Mouse (Mus musculus) embryonic facial prominence, embryonic 15.5 days (tissue): Measurements from ENCODE around the gene Rpl22. TPM values are rescaled to one million over a fixed set of nuclear protein-coding genes. Genes with fewer than 3 reads are reported as not detected.

Experiments
- ATAC-seq: fragments of 200-750 bp; cut with Nextera tagmentation; 2 replicates; pipeline ENCODE4 v1.8.0; 2017; ENCODE audit warnings: low read depth, moderate TSS enrichment; ENCODE audit not compliant: insufficient number of reproducible peaks, low FRiP score, low TSS enrichment
- H3K27ac ChIP-seq: fragments of 300-500 bp; sonication (generic); replicated peaks from 2 replicates; pipeline ENCODE4 v1.5.1; 2015; ENCODE audit warnings: mild to moderate bottlenecking, inconsistent platforms
- H3K27me3 ChIP-seq: fragments of 300-500 bp; sonication (generic); 2 replicates; pipeline ENCODE4 v1.6.1; 2015; ENCODE audit warnings: inconsistent platforms
- H3K36me3 ChIP-seq: fragments of 300-500 bp; sonication (generic); 2 replicates; pipeline ENCODE4 v1.6.1; 2015; ENCODE audit warnings: mild to moderate bottlenecking, inconsistent platforms
- H3K4me1 ChIP-seq: fragments of 300-500 bp; sonication (generic); 2 replicates; pipeline ENCODE4 v1.6.1; 2015; ENCODE audit warnings: inconsistent platforms
- H3K4me2 ChIP-seq: fragments of 300-500 bp; sonication (generic); replicated peaks from 2 replicates; pipeline ENCODE4 v1.6.1; 2015; ENCODE audit warnings: mild to moderate bottlenecking, inconsistent platforms
- H3K4me3 ChIP-seq: fragments of 300-500 bp; sonication (generic); replicated peaks from 2 replicates; pipeline ENCODE4 v1.5.1; 2015; ENCODE audit warnings: mild to moderate bottlenecking, inconsistent platforms
- H3K9ac ChIP-seq: fragments of 300-500 bp; sonication (generic); 2 replicates; pipeline ENCODE4 v1.6.1; 2015; ENCODE audit warnings: inconsistent platforms
- H3K9me3 ChIP-seq: fragments of 300-500 bp; sonication (generic); replicated peaks from 2 replicates; pipeline ENCODE4 v1.6.1; 2016; ENCODE audit warnings: inconsistent platforms
- WGBS: fragments of 180-500 bp; shearing (Covaris S2); methylation state at CpG from one replicate; pipeline ENCODE4 v1.1.7; 2015; 5-methylcytosine and 5-hydroxymethylcytosine counted together
- polyA plus RNA-seq: library from polyadenylated mRNA; unstranded; fragments of >200 nt; fragmentation: Nextera tagmentation; extraction: Ambion mirVana; gene quantifications from 2 replicates; pipeline ENCODE4 v1.2.1, GENCODE M21; 2015

The Rpl22 gene
- 342 and 365 TPM in 2 replicates for polyA plus RNA-seq

DNA sequence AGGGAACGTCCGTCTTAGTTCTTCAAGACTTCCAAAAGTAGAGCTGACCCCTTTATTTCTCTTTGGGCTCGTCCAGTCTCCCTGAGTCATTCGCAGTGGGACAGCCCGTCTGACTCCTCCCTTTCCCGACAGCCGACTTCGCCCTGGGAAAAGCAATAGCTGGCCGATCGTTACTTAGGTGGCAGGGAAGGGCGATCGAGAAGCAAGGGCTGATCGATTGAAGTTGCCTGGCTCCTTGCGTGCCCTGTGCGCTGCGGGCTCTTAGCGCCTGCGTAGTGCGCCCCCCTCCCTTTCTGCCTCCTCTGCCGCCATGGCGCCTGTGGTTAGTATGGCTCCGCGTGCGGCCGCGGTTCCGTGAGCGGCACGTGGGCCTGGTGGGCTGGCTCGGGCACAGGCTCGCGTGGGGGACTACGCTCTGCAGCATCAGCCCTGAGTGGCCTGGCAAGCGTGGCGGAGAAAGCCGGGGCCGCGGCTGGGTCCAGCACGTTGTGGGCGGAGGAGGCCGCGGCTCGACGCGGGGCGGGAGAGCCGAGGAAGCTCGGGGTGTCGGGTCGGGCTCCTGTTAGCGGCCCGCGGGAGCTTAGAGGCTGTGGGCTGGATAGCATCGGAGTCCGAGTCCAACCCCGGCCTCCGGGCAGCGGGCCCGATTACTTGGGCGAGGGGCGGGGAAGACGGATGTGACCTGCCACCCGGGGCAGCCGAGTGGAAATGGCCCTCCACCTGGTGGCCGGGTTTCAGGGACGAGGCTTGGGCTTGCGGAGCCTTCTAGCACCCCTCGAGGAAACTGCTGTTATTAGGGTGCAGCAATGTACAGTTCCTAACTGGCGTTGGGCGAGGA, at the start of gene Rpl22:
TSS of gene Rpl22 (plus strand) at position 169 of the 838 bp plus-strand sequence.
- peak within 1 kb of the TSS; percentile 80 for H3K27ac ChIP-seq
- H3K9me3 ChIP-seq: no peaks in the 10 kb centered on the region
- peak within 1 kb of the TSS; percentile 100 for H3K4me3 ChIP-seq
- peak; percentile 96 for ATAC-seq
- H3K36me3 ChIP-seq: peaks cover 27% of the 10 kb centered on the region
- H3K9ac ChIP-seq: peak within 1 kb of the TSS; percentile 97
- under 1% methylated on average over 67 of the region's 70 CpGs for WGBS
- no peaks in the 10 kb centered on the region for H3K27me3 ChIP-seq
- peak within 1 kb of the TSS; percentile 59 for H3K4me2 ChIP-seq
- peaks cover 13% of the 10 kb centered on the region for H3K4me1 ChIP-seq

DNA sequence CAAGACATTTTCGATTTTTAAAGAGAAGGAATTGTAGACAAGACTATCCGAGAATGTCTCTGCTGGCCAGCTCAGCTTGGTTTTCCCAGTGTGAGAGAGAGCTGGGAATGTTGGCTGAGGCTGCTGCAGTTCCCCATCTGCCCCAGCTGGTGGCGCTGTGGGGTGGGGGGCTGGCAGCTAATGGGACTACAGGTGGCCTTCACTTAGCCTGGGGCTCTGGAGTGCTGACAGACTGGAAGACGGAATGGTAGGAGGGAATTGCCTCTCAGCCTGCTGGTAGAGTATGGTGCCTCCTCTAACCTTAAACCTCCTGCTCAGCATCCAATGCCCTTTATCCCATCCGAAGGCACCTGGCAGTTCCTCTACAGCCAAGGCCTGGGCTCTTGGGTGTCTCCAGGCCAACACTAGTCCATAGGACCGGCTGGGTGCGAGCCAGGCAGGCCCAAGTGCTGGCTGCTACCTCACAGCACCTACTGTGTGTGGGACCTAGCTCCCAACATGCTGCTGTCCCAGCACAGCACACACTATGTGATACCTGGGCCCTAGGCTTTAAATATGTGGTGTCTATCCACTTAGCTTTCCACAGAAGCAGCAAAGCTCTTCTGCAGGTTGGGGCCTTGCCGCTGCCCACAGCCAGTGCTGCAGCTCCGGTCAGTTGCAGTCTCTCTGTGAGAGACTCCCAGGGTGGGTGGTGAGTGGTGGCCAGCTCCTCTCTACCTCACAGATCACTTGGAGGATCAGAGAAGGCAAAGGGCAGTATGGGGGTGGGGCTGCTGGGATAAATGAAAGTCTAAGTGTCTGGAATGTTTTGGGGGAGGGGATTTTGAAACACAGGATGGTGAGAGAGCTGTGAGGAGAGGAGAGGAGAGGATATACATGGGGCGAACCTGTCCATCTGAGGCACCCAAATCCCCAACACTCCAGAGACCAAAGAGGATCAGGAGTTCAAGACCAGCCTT, 48.9 kb upstream of the Rpl22 start:
- Histone ChIP-seq H3K36me3 (peaks cover 4% of the 10 kb centered on the region; the same call in 1 of the 2 replicates), H3K4me3 (no peak overlapping the region), H3K4me1 (peaks cover 48% of the 10 kb centered on the region), H3K9ac (no peak overlapping the region), H3K4me2 (no peak overlapping the region), H3K9me3 (no peaks in the 10 kb centered on the region), H3K27me3 (peaks cover 28% of the 10 kb centered on the region), H3K27ac (no peak overlapping the region)
- no peak for ATAC-seq
- 51% methylated on average over 10 of the region's 10 CpGs for WGBS

DNA sequence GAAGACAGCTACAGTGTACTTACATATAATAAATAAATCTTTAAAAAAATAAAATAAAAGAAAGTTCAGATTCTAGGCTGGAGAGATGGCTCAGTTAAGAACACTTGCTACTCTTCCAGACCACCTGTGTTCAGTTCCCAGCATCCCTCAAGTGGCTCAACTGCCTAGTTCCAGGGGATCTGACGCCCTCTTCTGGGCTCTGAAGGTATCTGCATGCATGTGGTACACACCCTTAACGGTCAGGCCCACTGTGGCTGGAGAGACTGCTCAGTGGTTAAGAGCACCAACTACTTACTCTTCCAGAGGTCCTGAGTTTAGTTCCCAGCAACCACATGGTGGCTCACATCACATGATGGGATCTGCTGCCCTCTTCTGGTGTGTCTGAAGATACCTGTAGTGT, 47.6 kb upstream of the Rpl22 start:
- Histone ChIP-seq H3K36me3 (peaks cover 8% of the 10 kb centered on the region; the same call in 1 of the 2 replicates), H3K9me3 (no peaks in the 10 kb centered on the region), H3K4me2 (no peak overlapping the region), H3K4me3 (no peak overlapping the region), H3K9ac (no peak overlapping the region), H3K27ac (no peak overlapping the region), H3K4me1 (peaks cover 40% of the 10 kb centered on the region), H3K27me3 (peaks cover 41% of the 10 kb centered on the region)
- WGBS: 69% methylated on average over 2 of the region's 2 CpGs
- no peak for ATAC-seq

DNA sequence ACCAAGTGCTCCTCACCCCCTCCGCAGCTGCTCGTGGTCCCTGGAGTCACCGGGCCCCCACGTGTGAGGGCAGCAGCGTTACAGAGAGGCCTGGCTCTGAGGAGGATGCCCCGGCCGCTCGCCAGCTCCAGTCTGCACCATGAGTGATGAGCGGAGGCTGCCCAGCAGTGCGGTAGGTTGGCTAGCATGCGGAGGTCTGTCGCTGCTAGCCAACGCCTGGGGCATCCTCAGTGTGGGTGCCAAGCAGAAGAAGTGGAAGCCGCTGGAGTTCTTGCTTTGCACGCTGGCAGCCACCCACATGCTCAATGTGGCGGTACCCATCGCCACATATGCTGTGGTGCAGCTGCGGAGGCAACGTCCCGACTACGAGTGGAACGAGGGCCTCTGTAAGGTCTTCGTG, 46.6 kb upstream of the Rpl22 start:
- Histone ChIP-seq H3K4me1 (peaks cover 38% of the 10 kb centered on the region), H3K4me2 (no peak overlapping the region), H3K9ac (no peak overlapping the region), H3K27me3 (peaks cover 51% of the 10 kb centered on the region), H3K4me3 (no peak overlapping the region), H3K9me3 (no peaks in the 10 kb centered on the region), H3K36me3 (peaks cover 8% of the 10 kb centered on the region; the same call in 1 of the 2 replicates), H3K27ac (no peak overlapping the region)
- ATAC-seq: no peak
- WGBS: 85% methylated on average over 23 of the region's 23 CpGs

DNA sequence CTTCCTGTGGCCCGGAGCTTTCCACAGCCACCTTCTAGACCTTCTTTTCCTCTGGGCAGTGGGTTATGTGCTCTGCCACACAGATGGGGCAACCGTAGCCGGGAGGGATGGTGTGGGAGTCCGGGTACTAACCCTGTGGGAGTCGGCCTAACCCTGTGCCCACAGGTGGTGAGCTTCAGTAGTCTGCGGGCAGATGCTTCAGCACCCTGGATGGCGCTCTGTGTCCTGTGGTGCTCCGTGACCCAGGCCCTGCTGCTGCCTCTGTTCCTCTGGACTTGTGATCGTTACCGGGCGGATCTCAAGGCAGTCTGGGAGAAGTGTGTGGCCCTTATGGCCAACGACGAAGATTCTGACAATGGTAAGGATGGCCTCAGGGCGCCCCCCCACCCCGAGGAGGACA, 43.9 kb upstream of the Rpl22 start:
- 46% methylated on average over 15 of the region's 15 CpGs for WGBS
- no peak overlapping the region for H3K27ac ChIP-seq
- no peak overlapping the region for H3K4me3 ChIP-seq
- H3K27me3 ChIP-seq: peaks cover 69% of the 10 kb centered on the region
- H3K4me1 ChIP-seq: peaks cover 24% of the 10 kb centered on the region
- no peak overlapping the region for H3K9ac ChIP-seq
- no peaks in the 10 kb centered on the region for H3K9me3 ChIP-seq
- H3K4me2 ChIP-seq: no peak overlapping the region
- ATAC-seq: no peak
- peaks cover 8% of the 10 kb centered on the region; the same call in 1 of the 2 replicates for H3K36me3 ChIP-seq

DNA sequence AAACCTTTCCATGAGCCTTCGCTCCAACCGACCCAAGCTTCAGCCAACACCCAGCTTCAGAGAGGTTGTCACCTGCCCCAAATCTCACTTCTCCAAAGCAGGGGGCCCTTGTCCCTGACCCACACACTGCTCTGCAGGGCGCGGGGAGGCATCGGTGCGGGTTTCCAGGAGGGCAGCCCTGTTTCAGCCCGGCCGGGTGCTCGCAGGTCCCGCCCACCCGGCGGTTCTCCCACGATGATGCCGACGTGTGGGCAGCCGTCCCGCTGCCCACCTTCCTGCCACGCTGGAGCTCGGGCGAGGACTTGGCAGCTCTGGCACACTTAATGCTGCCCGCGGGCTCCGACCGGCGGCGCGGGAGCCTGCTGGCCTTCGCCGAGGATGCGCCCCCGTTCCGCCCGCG, 42.8 kb upstream of the Rpl22 start:
- peaks cover 24% of the 10 kb centered on the region for H3K4me1 ChIP-seq
- H3K4me2 ChIP-seq: peak overlapping the region; percentile 62
- H3K27me3 ChIP-seq: peaks cover 80% of the 10 kb centered on the region
- H3K27ac ChIP-seq: no peak overlapping the region
- H3K9me3 ChIP-seq: no peaks in the 10 kb centered on the region
- no peak overlapping the region for H3K9ac ChIP-seq
- peaks cover 8% of the 10 kb centered on the region; the same call in 1 of the 2 replicates for H3K36me3 ChIP-seq
- WGBS: 17% methylated on average over 31 of the region's 34 CpGs
- ATAC-seq: 0 out of 2 replicates have a peak, but pooled peaks have one; percentile 1
- H3K4me3 ChIP-seq: peak overlapping the region; percentile 36

DNA sequence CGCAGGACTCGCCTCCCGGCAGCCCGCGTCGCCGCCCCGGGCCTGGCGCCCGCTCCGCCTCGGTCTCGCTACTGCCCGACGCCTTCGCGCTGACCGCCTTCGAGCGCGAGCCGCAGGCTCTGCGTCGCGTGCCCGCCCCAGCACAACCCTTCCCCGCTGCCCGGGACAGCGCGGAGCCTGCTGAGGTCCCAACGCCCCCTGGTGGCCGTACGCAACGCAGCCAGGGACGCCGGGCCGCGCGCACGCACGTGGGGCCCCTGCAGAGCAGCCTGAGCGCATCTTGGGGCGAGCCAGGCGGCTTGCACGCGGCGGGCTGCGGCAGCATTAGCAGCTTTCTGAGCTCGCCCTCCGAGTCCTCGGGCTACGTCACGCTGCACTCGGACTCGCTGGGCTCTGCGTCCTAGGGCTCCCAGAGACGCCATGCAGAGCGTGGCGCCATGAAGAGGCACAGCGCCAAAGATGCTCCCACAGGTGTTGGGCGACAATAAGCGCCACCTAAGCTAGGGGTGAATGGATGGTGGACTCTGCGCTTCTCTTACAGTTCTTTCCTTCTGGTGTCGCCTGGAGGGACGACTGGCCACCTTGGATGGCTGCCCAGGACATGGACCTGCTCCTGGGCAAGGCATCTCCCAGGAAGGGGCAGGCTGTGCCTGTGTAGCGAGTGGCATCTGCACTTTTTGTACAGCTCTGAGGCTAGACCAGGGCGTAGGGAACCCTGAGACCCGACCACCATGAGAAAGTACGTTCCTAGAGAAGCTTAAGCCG, 42.2 kb upstream of the Rpl22 start:
- Histone ChIP-seq H3K27me3 (peaks cover 87% of the 10 kb centered on the region), H3K4me1 (peaks cover 24% of the 10 kb centered on the region), H3K9ac (no peak overlapping the region), H3K4me3 (peak overlapping the region; percentile 36), H3K36me3 (peaks cover 8% of the 10 kb centered on the region; the same call in 1 of the 2 replicates), H3K27ac (no peak overlapping the region), H3K4me2 (peak overlapping the region; percentile 62), H3K9me3 (no peaks in the 10 kb centered on the region)
- peak; percentile 79 for ATAC-seq
- 5% methylated on average over 70 of the region's 70 CpGs for WGBS

DNA sequence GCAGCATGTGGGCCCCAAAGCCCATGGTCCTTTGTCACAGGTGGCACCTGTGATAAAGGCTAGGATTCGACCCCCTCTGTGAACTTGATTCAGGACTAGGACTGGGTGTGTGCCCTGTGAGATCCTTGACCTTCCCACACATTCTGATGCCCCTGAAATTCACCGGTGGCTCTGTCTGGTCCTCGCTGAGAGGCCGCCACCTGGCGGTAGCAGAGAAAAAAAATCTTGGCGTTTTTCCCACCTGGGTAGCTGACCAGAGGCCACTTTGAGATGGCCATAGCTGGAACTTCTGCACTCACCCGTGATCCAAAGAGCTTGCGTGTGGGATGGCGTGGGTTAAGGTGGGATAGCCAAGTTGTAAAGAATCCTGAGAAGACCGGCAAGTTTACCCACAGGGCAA, 40.0 kb upstream of the Rpl22 start:
- H3K4me1 ChIP-seq: peaks cover 29% of the 10 kb centered on the region
- no peaks in the 10 kb centered on the region for H3K9me3 ChIP-seq
- ATAC-seq: no peak
- H3K27ac ChIP-seq: no peak overlapping the region
- WGBS: 2% methylated on average over 10 of the region's 10 CpGs
- H3K36me3 ChIP-seq: peaks cover 8% of the 10 kb centered on the region; the same call in 1 of the 2 replicates
- no peak overlapping the region for H3K9ac ChIP-seq
- H3K4me2 ChIP-seq: no peak overlapping the region
- peaks cover 91% of the 10 kb centered on the region for H3K27me3 ChIP-seq
- H3K4me3 ChIP-seq: no peak overlapping the region

DNA sequence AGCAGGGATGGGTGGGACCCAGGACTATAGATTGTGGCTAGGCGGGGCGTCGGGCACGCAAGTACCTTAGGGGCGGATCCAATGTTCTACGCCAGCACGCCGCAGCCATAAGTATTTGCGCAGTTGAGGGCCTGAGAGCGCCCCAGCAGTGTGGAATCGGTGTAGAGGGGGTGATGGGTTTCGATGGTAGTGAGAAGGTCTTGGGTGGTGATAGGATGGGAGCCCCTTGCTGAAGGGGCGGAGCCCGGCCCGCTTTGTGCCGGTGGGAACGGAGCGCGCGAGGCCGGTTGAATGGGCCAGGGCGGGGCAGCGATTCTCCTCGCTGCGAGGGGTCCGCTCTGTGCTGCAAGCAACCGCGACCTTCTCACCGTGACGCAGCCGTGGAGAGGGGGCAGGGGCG, 39.4 kb upstream of the Rpl22 start:
- peaks cover 35% of the 10 kb centered on the region for H3K4me1 ChIP-seq
- H3K9ac ChIP-seq: no peak overlapping the region
- peak overlapping the region; percentile 25 for H3K4me3 ChIP-seq
- H3K27me3 ChIP-seq: peaks cover 91% of the 10 kb centered on the region
- peaks cover 4% of the 10 kb centered on the region; the same call in 1 of the 2 replicates for H3K36me3 ChIP-seq
- no peak overlapping the region for H3K27ac ChIP-seq
- 2% methylated on average over 32 of the region's 32 CpGs for WGBS
- H3K9me3 ChIP-seq: no peaks in the 10 kb centered on the region
- ATAC-seq: no peak
- H3K4me2 ChIP-seq: peak overlapping the region; percentile 46

DNA sequence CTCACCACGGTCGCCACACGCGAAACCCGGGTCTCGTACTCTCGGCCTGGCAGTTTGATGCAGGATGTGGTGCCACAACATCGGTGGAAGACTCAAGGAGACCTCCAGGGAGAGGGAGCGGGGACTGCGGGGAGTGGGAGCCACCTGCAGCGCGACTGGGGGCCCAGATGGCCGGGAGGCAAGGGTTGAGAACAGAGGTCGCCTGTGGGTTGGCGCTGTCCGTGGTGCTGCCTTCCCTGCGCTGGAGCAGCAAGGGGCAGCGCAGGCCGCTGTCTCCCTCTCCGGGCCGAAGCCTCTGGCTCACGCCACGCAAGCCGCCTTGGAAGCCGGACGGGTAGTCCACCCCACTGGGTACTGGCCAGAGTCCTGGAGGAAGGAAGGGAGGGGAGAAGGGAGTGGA, 38.7 kb upstream of the Rpl22 start:
- peaks cover 4% of the 10 kb centered on the region; the same call in 1 of the 2 replicates for H3K36me3 ChIP-seq
- peaks cover 91% of the 10 kb centered on the region for H3K27me3 ChIP-seq
- H3K9me3 ChIP-seq: no peaks in the 10 kb centered on the region
- H3K27ac ChIP-seq: no peak overlapping the region
- no peak for ATAC-seq
- 4% methylated on average over 26 of the region's 26 CpGs for WGBS
- H3K4me2 ChIP-seq: peak overlapping the region; percentile 46; the same call in 1 of the 2 replicates
- no peak overlapping the region for H3K4me3 ChIP-seq
- peaks cover 35% of the 10 kb centered on the region for H3K4me1 ChIP-seq
- no peak overlapping the region for H3K9ac ChIP-seq
